Mouse (Mus musculus): Measurements from ENCODE around the gene Tecpr1.

Gene Tecpr1

GRCm38 (mm10) chr5:144181249-144181648, 42.2 kb downstream of the Tecpr1 start:
- no peak for DNase-seq (ENCODE audit: extremely low read depth, insufficient read length, low spot score)

- no peak for DNase-seq (ENCODE audit: extremely low read depth, insufficient read length, low spot score)
Observed at GRCm38 (mm10) chr5:144178216-144178615, 45.2 kb downstream of the Tecpr1 start.

- DNase-seq (ENCODE audit: extremely low read depth, insufficient read length, low spot score) = no peak
Observed at GRCm38 (mm10) chr5:144173648-144174047, 49.8 kb downstream of the Tecpr1 start.

- DNase-seq (ENCODE audit: extremely low read depth, insufficient read length, low spot score) = no peak
Observed at GRCm38 (mm10) chr5:144169275-144169975, 54.0 kb downstream of the Tecpr1 start.

GRCm38 (mm10) chr5:144165756-144166155, 57.7 kb downstream of the Tecpr1 start:
- no peak for DNase-seq (ENCODE audit: extremely low read depth, insufficient read length, low spot score)

GRCm38 (mm10) chr5:144162813-144163517, 60.5 kb downstream of the Tecpr1 start:
- no peak for DNase-seq (ENCODE audit: extremely low read depth, insufficient read length, low spot score)

GRCm38 (mm10) chr5:144162080-144162812, 61.2 kb downstream of the Tecpr1 start:
- no peak for DNase-seq (ENCODE audit: extremely low read depth, insufficient read length, low spot score)

GRCm38 (mm10) chr5:144159137-144159536, 64.3 kb downstream of the Tecpr1 start:
- DNase-seq (ENCODE audit: extremely low read depth, insufficient read length, low spot score) = no peak

GRCm38 (mm10) chr5:144158604-144159003, 64.8 kb downstream of the Tecpr1 start:
- no peak for DNase-seq (ENCODE audit: extremely low read depth, insufficient read length, low spot score)

GRCm38 (mm10) chr5:144154528-144154927, 68.9 kb downstream of the Tecpr1 start:
- peak; percentile 33 for DNase-seq (ENCODE audit: extremely low read depth, insufficient read length, low spot score)

- no peak for DNase-seq (ENCODE audit: extremely low read depth, insufficient read length, low spot score)
Observed at GRCm38 (mm10) chr5:144151270-144151669, 72.1 kb downstream of the Tecpr1 start.

- DNase-seq (ENCODE audit: extremely low read depth, insufficient read length, low spot score) = no peak
Observed at GRCm38 (mm10) chr5:144149530-144149929, 73.9 kb downstream of the Tecpr1 start.

GRCm38 (mm10) chr5:144146898-144147297, 76.5 kb downstream of the Tecpr1 start:
- DNase-seq (ENCODE audit: extremely low read depth, insufficient read length, low spot score) = no peak

Measured in 3134 (cell line).